Mouse (Mus musculus) sigmoid colon, adult 10 weeks (tissue): ENCODE measurements around the gene Csf1. TPM values are rescaled to one million over a fixed set of nuclear protein-coding genes. Genes with fewer than 3 reads are reported as not detected.

Source experiments
- polyA plus RNA-seq: library from polyadenylated mRNA; stranded (reverse); fragments of 350-450 nt; fragmentation: Illumina TruSeq; extraction: RNeasy Lipid Tissue Mini Kit (QIAGEN cat#74804); gene quantifications from one replicate; pipeline ENCODE4 v1.2.3, GENCODE M21; 2014; ENCODE audit warnings: low read depth, low replicate concordance

Csf1 gene
- polyA plus RNA-seq, result 12.6 TPM

DNA sequence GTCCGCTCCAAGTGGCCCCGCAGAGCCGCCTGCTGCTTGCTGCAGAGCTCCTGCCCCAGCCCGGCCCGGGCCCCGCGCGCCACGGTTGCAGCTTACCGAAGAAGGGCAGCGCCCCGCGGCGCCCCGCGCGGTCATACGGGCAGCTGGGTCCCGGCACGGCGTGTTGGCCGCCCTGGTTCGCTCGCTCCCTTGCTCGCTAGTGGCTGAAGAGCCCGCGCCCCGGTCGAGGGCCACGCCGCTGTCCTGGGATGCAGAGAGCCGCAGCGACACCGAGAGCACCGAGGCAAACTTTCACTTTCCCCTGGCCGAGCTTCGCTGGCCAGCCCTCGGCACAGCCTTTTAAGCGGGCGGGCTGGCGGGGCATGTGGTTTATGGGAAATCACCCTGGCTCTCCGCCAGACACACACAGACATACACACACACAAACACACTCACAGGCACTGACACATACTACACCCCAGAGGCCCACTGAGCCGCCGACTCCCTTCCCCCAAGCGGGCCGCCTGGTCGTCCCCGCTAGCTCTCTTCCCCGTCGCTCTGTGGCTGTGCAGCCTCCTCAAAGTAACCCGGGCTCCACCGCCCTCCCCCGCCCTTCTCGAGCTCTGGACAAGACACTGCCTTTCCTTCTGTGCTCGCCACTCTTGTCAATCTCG is at the start of gene Csf1:
TSS of gene Csf1 (minus strand) at position 541 of the 653 bp plus-strand sequence.

DNA sequence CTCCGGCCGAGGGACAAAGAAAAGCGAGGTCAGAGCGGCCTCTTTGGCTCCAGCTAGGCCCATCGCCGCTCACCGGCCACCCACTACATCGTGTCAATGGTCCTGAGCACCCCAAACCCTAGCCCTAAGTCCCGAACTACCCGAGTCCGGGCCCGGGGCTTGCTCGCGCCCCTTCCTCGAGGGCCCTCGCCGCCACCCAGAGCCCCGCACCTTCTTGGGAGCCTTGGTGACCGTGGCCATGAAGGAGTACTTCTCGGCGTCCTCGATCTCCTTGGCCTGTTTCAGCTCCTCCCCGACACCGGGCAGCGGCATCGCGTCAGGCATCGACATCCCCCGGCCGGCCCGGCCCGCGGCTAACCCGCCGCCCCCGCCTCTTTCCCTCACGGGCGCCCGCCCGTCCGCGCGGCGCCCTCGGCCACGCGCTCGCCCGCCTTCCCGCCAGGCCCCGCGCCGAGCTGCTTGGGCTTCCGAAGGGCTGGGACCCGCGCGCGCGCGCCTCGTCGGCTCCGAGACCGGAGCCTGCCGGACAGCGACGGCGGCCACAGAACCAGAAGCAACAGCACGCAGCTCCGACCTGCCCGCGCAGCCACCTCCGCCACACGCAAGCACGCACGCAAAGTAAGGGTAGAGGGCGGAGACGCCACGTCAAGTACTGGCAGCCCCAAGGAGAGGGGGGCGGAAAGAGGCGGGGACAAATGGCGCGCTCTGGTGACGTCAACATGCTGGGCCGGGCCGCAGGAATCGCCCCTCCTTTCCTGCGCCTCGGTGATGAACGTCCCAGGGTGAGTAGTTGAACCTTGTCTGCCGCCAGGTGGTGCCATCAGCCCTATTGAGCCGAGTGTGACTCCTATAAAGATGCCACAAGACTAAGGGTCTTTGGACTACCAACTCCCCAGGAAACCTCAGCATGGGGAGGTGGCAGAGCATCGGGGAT is 64.1 kb downstream of the Csf1 start, which contains the start of gene Ahcyl1:
TSS of gene Ahcyl1 (minus strand) at position 613 of the 934 bp plus-strand sequence.

Other genes starting within 250 kb of the Csf1 start
- 3.7 TPM for gene Slc6a17, start 242.5 kb downstream of the Csf1 start, polyA plus RNA-seq
- gene Ubl4b, start 205.4 kb downstream of the Csf1 start, polyA plus RNA-seq, result not detected
- gene Alx3, start 165.4 kb downstream of the Csf1 start, polyA plus RNA-seq, result not detected
- gene Gm10961, start 129.1 kb downstream of the Csf1 start, polyA plus RNA-seq, result not detected
- gene Strip1, start 128.8 kb downstream of the Csf1 start, polyA plus RNA-seq, result 6.3 TPM
- gene Ahcyl1, start 63.9 kb downstream of the Csf1 start, polyA plus RNA-seq, result 245 TPM
- 71.9 TPM for gene Eps8l3, start 116.8 kb upstream of the Csf1 start, polyA plus RNA-seq
- 64.4 TPM for gene Gstm5, start 135.4 kb upstream of the Csf1 start, polyA plus RNA-seq
- gene Gstm7, start 171.3 kb upstream of the Csf1 start, polyA plus RNA-seq, result 4.3 TPM
- 10.1 TPM for gene Gstm6, start 183.3 kb upstream of the Csf1 start, polyA plus RNA-seq
- gene Gstm3, start 208.8 kb upstream of the Csf1 start, polyA plus RNA-seq, result 11.6 TPM
- 67.8 TPM for gene Gstm2, start 226.0 kb upstream of the Csf1 start, polyA plus RNA-seq